Mouse (Mus musculus) stomach, embryonic 14.5 days (tissue): Measurements from ENCODE around the gene Cep350. TPM values are rescaled to one million over a fixed set of nuclear protein-coding genes. Genes with fewer than 3 reads are reported as not detected.

Experiments used
- ATAC-seq: fragments of 200-750 bp; cut with Nextera tagmentation; 2 replicates; pipeline ENCODE4 v1.8.0; 2017; ENCODE audit warnings: low read depth, moderate TSS enrichment; ENCODE audit not compliant: insufficient number of reproducible peaks, insufficient read depth, low FRiP score
- H3K27ac ChIP-seq: fragments of 300-500 bp; sonication (generic); 2 replicates; pipeline ENCODE4 v1.5.1; 2014; ENCODE audit warnings: mild to moderate bottlenecking, low read length, moderate library complexity, mixed read lengths
- H3K27me3 ChIP-seq: fragments of 300-500 bp; sonication (generic); 2 replicates; pipeline ENCODE4 v1.6.1; 2014; ENCODE audit warnings: low read length, control low read depth, mixed read lengths; ENCODE audit not compliant: control insufficient read depth, insufficient read depth
- H3K36me3 ChIP-seq: fragments of 300-500 bp; sonication (generic); 2 replicates; pipeline ENCODE4 v1.6.1; 2014; ENCODE audit warnings: mild to moderate bottlenecking, control low read depth, low read length, moderate library complexity, mixed read lengths; ENCODE audit not compliant: control insufficient read depth, insufficient read depth
- H3K4me1 ChIP-seq: fragments of 300-500 bp; sonication (generic); 2 replicates; pipeline ENCODE4 v1.6.1; 2014; ENCODE audit warnings: low read length, control low read depth, mixed read lengths; ENCODE audit not compliant: control insufficient read depth, insufficient read depth
- H3K4me2 ChIP-seq: fragments of 300-500 bp; sonication (generic); replicated peaks from 2 replicates; pipeline ENCODE4 v1.6.1; 2014; ENCODE audit warnings: low read depth, low read length, control low read depth
- H3K4me3 ChIP-seq: fragments of 300-500 bp; sonication (generic); 2 replicates; pipeline ENCODE4 v1.5.1; 2014; ENCODE audit warnings: low read depth, low read length, control low read depth
- H3K9ac ChIP-seq: fragments of 300-500 bp; sonication (generic); replicated peaks from 2 replicates; pipeline ENCODE4 v1.6.1; 2014; ENCODE audit warnings: low read depth, mild to moderate bottlenecking, control low read depth, low read length, moderate library complexity, mixed read lengths
- H3K9me3 ChIP-seq: fragments of 300-500 bp; sonication (generic); 2 replicates; pipeline ENCODE4 v1.6.1; 2016; ENCODE audit warnings: low read depth, low read length, control low read depth; ENCODE audit not compliant: control insufficient read depth
- WGBS: fragments of 180-500 bp; shearing (Covaris S2); extraction: QIAGEN DNeasy Blood & Tissue Kit; methylation state at CpG from one replicate; pipeline ENCODE4 v1.1.7; 2014; 5-methylcytosine and 5-hydroxymethylcytosine counted together
- polyA plus RNA-seq: library from polyadenylated mRNA; unstranded; fragments of >200 nt; fragmentation: Nextera tagmentation; extraction: Ambion mirVana; gene quantifications from 2 replicates; pipeline ENCODE4 v1.2.1, GENCODE M21; 2014

Gene Cep350
- polyA plus RNA-seq, 1 experiment from 2014 or later, result 21.0 TPM

DNA sequence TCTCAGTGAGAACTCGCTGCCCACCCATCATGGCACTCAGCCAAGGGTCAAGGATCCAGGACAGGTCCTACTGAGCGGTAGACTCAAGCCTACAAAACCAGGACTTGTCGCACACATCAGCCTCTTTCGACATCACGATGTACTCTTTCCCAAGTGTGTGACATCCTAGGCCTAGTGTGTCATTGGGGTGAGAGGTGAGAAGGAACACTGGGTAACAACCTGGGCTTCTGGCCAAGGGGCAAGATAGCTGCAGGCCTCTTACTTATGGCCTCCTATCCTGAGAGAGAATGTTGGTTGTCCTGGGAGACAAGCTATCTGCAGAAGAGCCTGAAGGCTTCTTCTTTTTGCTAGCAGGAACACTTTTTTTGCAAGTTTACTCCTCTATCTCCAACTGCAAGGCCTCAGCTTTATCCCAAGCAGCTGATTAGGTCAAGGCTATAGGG is 177.2 kb downstream of the Cep350 start:
- no peak for ATAC-seq
- no peak overlapping the region for H3K27ac ChIP-seq
- WGBS, result 92% methylated on average over 5 of the region's 5 CpGs
- no peaks in the 10 kb centered on the region for H3K9me3 ChIP-seq
- peaks cover 12% of the 10 kb centered on the region for H3K36me3 ChIP-seq
- H3K4me2 ChIP-seq, result no peak overlapping the region
- H3K9ac ChIP-seq, result no peak overlapping the region
- no peak overlapping the region for H3K4me3 ChIP-seq
- H3K4me1 ChIP-seq, result no peaks in the 10 kb centered on the region
- H3K27me3 ChIP-seq, result no peaks in the 10 kb centered on the region

Other genes with a start within 250 kb of the Cep350 start
- 0.08 and 0.12 TPM in 2 replicates for gene Lhx4, start 221.6 kb downstream of the Cep350 start, polyA plus RNA-seq
- 26.9 and 28.1 TPM in 2 replicates for gene Qsox1, start 160.4 kb downstream of the Cep350 start, polyA plus RNA-seq
- gene Tor1aip2, start 62.1 kb upstream of the Cep350 start, polyA plus RNA-seq, result 134 and 139 TPM in 2 replicates
- gene Tor1aip1, start 63.2 kb upstream of the Cep350 start, polyA plus RNA-seq, result 44.0 and 48.3 TPM in 2 replicates
- 6.1 and 7.3 TPM in 2 replicates for gene Fam163a, start 231.8 kb upstream of the Cep350 start, polyA plus RNA-seq